ENCODE assay signal across 8 mouse cellular contexts in genomic region chr2:118747301-118747960, GRCm38 (mm10). TPM values are rescaled to one million over a fixed set of nuclear protein-coding genes. Genes with fewer than 3 reads are reported as not detected.
DNase-seq lines count a peak whose midpoint lies in the region; ATAC-seq and TF ChIP-seq lines count a peak whose summit lies in the region.

No protein-coding gene starts in this region.

- peak overlapping the region; percentile 92 for H3K4me3 ChIP-seq in left cerebral cortex, adult 2 months
- H3K4me3 ChIP-seq in heart, embryonic 13.5 days = peak overlapping the region; percentile 94
- H3K4me3 ChIP-seq in limb, embryonic 10.5 days = peak overlapping the region; percentile 90
- peak overlapping the region; percentile 90 for H3K4me3 ChIP-seq in midbrain, embryonic 16.5 days (ENCODE audit: low read depth, low read length)

- H3K27ac ChIP-seq in left cerebral cortex, adult 2 months = no peak overlapping the region
- H3K27ac ChIP-seq in heart, embryonic 13.5 days (replicated peaks) = peak overlapping the region; percentile 80
- no peak overlapping the region for H3K27ac ChIP-seq in limb, embryonic 10.5 days
- H3K27ac ChIP-seq in midbrain, embryonic 16.5 days (ENCODE audit: low read length) = no peak overlapping the region

- peak overlapping the region; percentile 86 for H3K4me2 ChIP-seq in heart, embryonic 13.5 days
- peak overlapping the region; percentile 94 for H3K4me2 ChIP-seq in midbrain, embryonic 16.5 days (ENCODE audit: low read length)

- WGBS in heart, embryonic 13.5 days = 17% methylated on average over 10 of the region's 10 CpGs
- 46% methylated on average over 10 of the region's 10 CpGs for WGBS in limb, embryonic 10.5 days
- WGBS in midbrain, embryonic 16.5 days = 30% methylated on average over 10 of the region's 10 CpGs

- peaks cover 76% of the 10 kb centered on the region for H3K4me1 ChIP-seq in heart, embryonic 13.5 days
- H3K4me1 ChIP-seq in limb, embryonic 10.5 days = peaks cover 59% of the 10 kb centered on the region
- peaks cover 33% of the 10 kb centered on the region for H3K4me1 ChIP-seq in midbrain, embryonic 16.5 days (ENCODE audit: control insufficient read depth, insufficient read depth, low read length)

- intact Hi-C loops in left cerebral cortex, adult 2 months (cut with DNase I) = loop anchor here (5.0 kb wide), 1 partner anchor 115 kb away; the partner anchor contains the start of gene Ivd
- intact Hi-C loops in gastrocnemius, postnatal 36 days (cut with DNase I) = loop anchor here (2.0 kb wide), 1 partner anchor 13 kb away; no protein-coding TSS in a partner anchor

- no peaks in the 10 kb centered on the region for H3K9me3 ChIP-seq in heart, embryonic 13.5 days
- H3K9me3 ChIP-seq in limb, embryonic 10.5 days (replicated peaks) = no peaks in the 10 kb centered on the region
- no peaks in the 10 kb centered on the region for H3K9me3 ChIP-seq in midbrain, embryonic 16.5 days (replicated peaks; ENCODE audit: control insufficient read depth, low read length, poor library complexity, severe bottlenecking)

- H3K9ac ChIP-seq in heart, embryonic 13.5 days = peak overlapping the region; percentile 99
- no peak overlapping the region for H3K9ac ChIP-seq in midbrain, embryonic 16.5 days (ENCODE audit: low read depth, low read length)

- peaks cover 15% of the 10 kb centered on the region for H3K27me3 ChIP-seq in heart, embryonic 13.5 days (replicated peaks)
- H3K27me3 ChIP-seq in limb, embryonic 10.5 days (ENCODE audit: low read depth, poor library complexity, severe bottlenecking) = peaks cover 57% of the 10 kb centered on the region
- H3K27me3 ChIP-seq in midbrain, embryonic 16.5 days (ENCODE audit: control insufficient read depth, insufficient read depth, low read depth, low read length) = 0 out of 2 replicates have a peak, but pooled peaks cover 4% of the 10 kb centered on the region

- no peak for TF ChIP-seq CTCF in left cerebral cortex, adult 2 months (IDR thresholded peaks at IDR 0.05)

- H3K36me3 ChIP-seq in heart, embryonic 13.5 days = peaks cover 14% of the 10 kb centered on the region
- H3K36me3 ChIP-seq in limb, embryonic 10.5 days = 0 out of 2 replicates have a peak, but pooled peaks cover 4% of the 10 kb centered on the region
- no peaks in the 10 kb centered on the region for H3K36me3 ChIP-seq in midbrain, embryonic 16.5 days (ENCODE audit: control insufficient read depth, insufficient read depth, low read length)

- DNase-seq in left cerebral cortex, adult 2 months (ENCODE audit: extremely low spot score in 1 of 2, low spot score in 2 of 2) = no peak
- DNase-seq in left cerebral cortex, adult 8-10 months (ENCODE audit: low spot score in 2 of 2) = no peak
- DNase-seq in brain, adult 2 months (ENCODE audit: low read depth, low spot score) = peak; percentile 66
- no peak for DNase-seq in limb, embryonic 10.5 days (ENCODE audit: low spot score)
- no peak for DNase-seq in gastrocnemius, postnatal 36 days

- ATAC-seq in heart, embryonic 13.5 days (ENCODE audit: extremely low read depth, insufficient number of reproducible peaks, low FRiP score, low TSS enrichment) = no peak
- no peak for ATAC-seq in midbrain, embryonic 16.5 days
- no peak for ATAC-seq in megakaryocyte progenitor cell, adult 5-6 weeks (replicated peaks; ENCODE audit: poor library complexity)

RNA-seq across cellular contexts. Expression of gene Inafm2, which starts 1.9 kb away (rescaled TPM):
- 10 to 100 TPM; 42.7 to 47.9 TPM for total RNA-seq in left cerebral cortex, adult 2 months (2021)
- total RNA-seq in left cerebral cortex, adult 8-10 months (2022) = 10 to 100 TPM; 45.3 to 49.6 (median 47.4) TPM
- 36.2 and 38.3 TPM in 2 replicates for polyA plus RNA-seq in heart, embryonic 13.5 days (2015; fragmentation: Nextera tagmentation; extraction: Ambion mirVana)
- 16.1 and 16.3 TPM in 2 replicates for polyA plus RNA-seq in limb, embryonic 10.5 days (2016; fragmentation: Nextera tagmentation; extraction: Ambion mirVana)
- 17.9 and 18.9 TPM in 2 replicates for polyA plus RNA-seq in midbrain, embryonic 16.5 days (2015; fragmentation: Nextera tagmentation; extraction: Ambion mirVana)
- total RNA-seq in gastrocnemius, postnatal 36 days (2021) = 1 to 10 TPM; 3.8 to 4.9 TPM
- total RNA-seq in megakaryocyte progenitor cell, adult 5-6 weeks (2015) = 27.9 and 29.6 TPM in 2 replicates
- total RNA-seq in megakaryocyte progenitor cell, adult 5-6 weeks (2017) = 17.9 and 20.3 TPM in 2 replicates

RNA-seq across cellular contexts. Expression of gene Ccdc9b, which starts 15.0 kb away (rescaled TPM):
- total RNA-seq in left cerebral cortex, adult 2 months (2021) = 1 to 10 TPM; 4.0 to 4.7 TPM
- total RNA-seq in left cerebral cortex, adult 8-10 months (2022) = 1 to 10 TPM; 4.2 to 6.3 (median 5.7) TPM
- polyA plus RNA-seq in heart, embryonic 13.5 days (2015; fragmentation: Nextera tagmentation; extraction: Ambion mirVana) = 2.2 and 2.9 TPM in 2 replicates
- polyA plus RNA-seq in limb, embryonic 10.5 days (2016; fragmentation: Nextera tagmentation; extraction: Ambion mirVana) = 0.05 and 0.08 TPM in 2 replicates
- 1.2 and 1.6 TPM in 2 replicates for polyA plus RNA-seq in midbrain, embryonic 16.5 days (2015; fragmentation: Nextera tagmentation; extraction: Ambion mirVana)
- 10 to 100 TPM; 13.8 to 15.4 TPM for total RNA-seq in gastrocnemius, postnatal 36 days (2021)
- total RNA-seq in megakaryocyte progenitor cell, adult 5-6 weeks (2015) = 0.07 and 0.25 TPM in 2 replicates
- total RNA-seq in megakaryocyte progenitor cell, adult 5-6 weeks (2017) = 0.42 and 0.47 TPM in 2 replicates

RNA-seq across cellular contexts. Expression of gene Plcb2, which starts 19.2 kb away (rescaled TPM):
- total RNA-seq in left cerebral cortex, adult 2 months (2021) = 1 to 10 TPM; 2.3 to 3.2 TPM
- total RNA-seq in left cerebral cortex, adult 8-10 months (2022) = 1 to 10 TPM; 2.9 to 5.7 (median 4.3) TPM
- 0.94 and 1.6 TPM in 2 replicates for polyA plus RNA-seq in heart, embryonic 13.5 days (2015; fragmentation: Nextera tagmentation; extraction: Ambion mirVana)
- polyA plus RNA-seq in limb, embryonic 10.5 days (2016; fragmentation: Nextera tagmentation; extraction: Ambion mirVana) = 0.28 and 0.36 TPM in 2 replicates
- polyA plus RNA-seq in midbrain, embryonic 16.5 days (2015; fragmentation: Nextera tagmentation; extraction: Ambion mirVana) = 0.44 and 0.50 TPM in 2 replicates
- under 1 TPM; 0.26 to 0.52 TPM for total RNA-seq in gastrocnemius, postnatal 36 days (2021)
- total RNA-seq in megakaryocyte progenitor cell, adult 5-6 weeks (2015) = 71.2 and 80.9 TPM in 2 replicates
- 61.1 and 70.4 TPM in 2 replicates for total RNA-seq in megakaryocyte progenitor cell, adult 5-6 weeks (2017)

RNA-seq across cellular contexts. Expression of gene Phgr1, which starts 25.1 kb away (rescaled TPM):
- not detected for total RNA-seq in left cerebral cortex, adult 2 months (2021)
- not detected for total RNA-seq in left cerebral cortex, adult 8-10 months (2022)
- not detected in 2 replicates for polyA plus RNA-seq in heart, embryonic 13.5 days (2015; fragmentation: Nextera tagmentation; extraction: Ambion mirVana)
- not detected in 2 replicates for polyA plus RNA-seq in limb, embryonic 10.5 days (2016; fragmentation: Nextera tagmentation; extraction: Ambion mirVana)
- polyA plus RNA-seq in midbrain, embryonic 16.5 days (2015; fragmentation: Nextera tagmentation; extraction: Ambion mirVana) = not detected in 2 replicates
- not detected for total RNA-seq in gastrocnemius, postnatal 36 days (2021)
- total RNA-seq in megakaryocyte progenitor cell, adult 5-6 weeks (2015) = not detected in 2 replicates
- total RNA-seq in megakaryocyte progenitor cell, adult 5-6 weeks (2017) = not detected in 2 replicates

RNA-seq across cellular contexts. Expression of gene Disp2, which starts 32.1 kb away (rescaled TPM):
- total RNA-seq in left cerebral cortex, adult 2 months (2021) = 100 to 1,000 TPM; 197 to 209 TPM
- total RNA-seq in left cerebral cortex, adult 8-10 months (2022) = 100 to 1,000 TPM; 179 to 192 (median 185) TPM
- 0.17 and 0.24 TPM in 2 replicates for polyA plus RNA-seq in heart, embryonic 13.5 days (2015; fragmentation: Nextera tagmentation; extraction: Ambion mirVana)
- polyA plus RNA-seq in limb, embryonic 10.5 days (2016; fragmentation: Nextera tagmentation; extraction: Ambion mirVana) = 0.04 and 0.11 TPM in 2 replicates
- polyA plus RNA-seq in midbrain, embryonic 16.5 days (2015; fragmentation: Nextera tagmentation; extraction: Ambion mirVana) = 72.3 and 77.0 TPM in 2 replicates
- total RNA-seq in gastrocnemius, postnatal 36 days (2021) = not detected
- total RNA-seq in megakaryocyte progenitor cell, adult 5-6 weeks (2015) = not detected in 2 replicates
- not detected in 2 replicates for total RNA-seq in megakaryocyte progenitor cell, adult 5-6 weeks (2017)

Comparison
In these comparisons a context has a peak if more than half of its experiments do, and no peak if none do; other contexts are left out.
1. RNA of gene Plcb2, which starts 19.2 kb away (total RNA-seq): 61.1 to 80.9 TPM in megakaryocyte progenitor cell, adult 5-6 weeks; 2.9 to 5.7 TPM in left cerebral cortex, adult 8-10 months, 2.3 to 3.2 TPM in left cerebral cortex, adult 2 months and 0.26 to 0.52 TPM in gastrocnemius, postnatal 36 days; every median in the first group is over 4 times any median in the second.
2. Peak in every context shown above with its lines, with median percentiles within 50 percentile points of each other: H3K4me3 ChIP-seq.